Mouse (Mus musculus): ENCODE measurements around the gene Srrd. TPM values are rescaled to one million over a fixed set of nuclear protein-coding genes. Genes with fewer than 3 reads are reported as not detected.

Gene Srrd
- polyA plus RNA-seq, 1 experiment from 2014 or later = 51.5 TPM

- WGBS = 72% methylated on average over 11 of the region's 13 CpGs
- Histone ChIP-seq H3K4me1 (no peaks in the 10 kb centered on the region), H3K36me3 (peaks cover 66% of the 10 kb centered on the region), H3K4me3 (no peak within 1 kb of the TSS), H3K4me2 (replicated peaks) (no peak within 1 kb of the TSS), H3K9me3 (no peaks in the 10 kb centered on the region), H3K27me3 (no peaks in the 10 kb centered on the region), H3K9ac (no peak within 1 kb of the TSS), H3K27ac (no peak within 1 kb of the TSS)
- peak; percentile 64; the same call in 1 of the 2 replicates for ATAC-seq (ENCODE audit: low FRiP score, low read depth)
These were observed 13.1 kb upstream of the Srrd start, which contains the start of gene Gm6583 for GRCm38 (mm10) chr5:112355910-112356309. Gene Gm6583 (minus strand): TSS chr5:112356033.

DNA sequence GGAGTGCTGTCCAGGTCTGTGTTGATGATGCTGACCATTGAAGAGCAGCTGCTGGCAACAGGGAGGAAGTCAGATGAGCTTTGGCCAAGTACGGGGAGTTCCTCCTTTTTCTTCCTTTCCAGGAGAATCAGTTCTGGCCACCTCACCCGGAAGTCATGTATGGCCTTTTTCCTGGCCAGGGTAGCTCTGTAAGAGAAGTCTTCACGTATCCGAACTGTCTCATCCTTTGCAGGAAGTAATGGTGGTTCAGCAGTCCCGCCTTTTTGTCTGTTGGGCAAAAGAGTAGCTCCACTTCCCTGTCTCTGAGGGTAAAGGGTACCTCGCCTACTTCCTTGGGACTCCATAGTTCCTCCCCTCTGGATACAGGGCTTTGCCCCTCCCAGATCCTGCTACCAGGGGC lies 12.7 kb upstream of the Srrd start:
- 88% methylated on average over 6 of the region's 6 CpGs for WGBS
- Histone ChIP-seq H3K27ac (no peak overlapping the region), H3K9ac (no peak overlapping the region), H3K4me2 (replicated peaks) (no peak overlapping the region), H3K4me1 (no peaks in the 10 kb centered on the region), H3K36me3 (peaks cover 70% of the 10 kb centered on the region), H3K9me3 (no peaks in the 10 kb centered on the region), H3K27me3 (no peaks in the 10 kb centered on the region), H3K4me3 (no peak overlapping the region)
- no peak for ATAC-seq (ENCODE audit: low FRiP score, low read depth)

GRCm38 (mm10) chr5:112349169-112349568 lies 6.3 kb upstream of the Srrd start:
- whole genome bisulfite sequencing = 92% methylated on average over 8 of the region's 8 CpGs
- Histone ChIP-seq H3K4me1 (peaks cover 16% of the 10 kb centered on the region; the same call in 1 of the 2 replicates), H3K4me3 (no peak overlapping the region), H3K27ac (no peak overlapping the region), H3K27me3 (no peaks in the 10 kb centered on the region), H3K9me3 (no peaks in the 10 kb centered on the region), H3K36me3 (peaks cover 78% of the 10 kb centered on the region), H3K4me2 (replicated peaks) (no peak overlapping the region), H3K9ac (no peak overlapping the region)
- no peak for ATAC-seq (ENCODE audit: low FRiP score, low read depth)

- Histone ChIP-seq H3K27ac (no peak overlapping the region), H3K9me3 (no peaks in the 10 kb centered on the region), H3K9ac (peak overlapping the region; percentile 31; the same call in 1 of the 2 replicates), H3K36me3 (peaks cover 54% of the 10 kb centered on the region), H3K4me2 (replicated peaks) (no peak overlapping the region), H3K4me3 (no peak overlapping the region), H3K27me3 (no peaks in the 10 kb centered on the region), H3K4me1 (peaks cover 36% of the 10 kb centered on the region)
- no peak for ATAC-seq (ENCODE audit: low FRiP score, low read depth)
- 81% methylated on average over 16 of the region's 16 CpGs for WGBS
These were observed 3.5 kb upstream of the Srrd start for GRCm38 (mm10) chr5:112346211-112346965.

DNA sequence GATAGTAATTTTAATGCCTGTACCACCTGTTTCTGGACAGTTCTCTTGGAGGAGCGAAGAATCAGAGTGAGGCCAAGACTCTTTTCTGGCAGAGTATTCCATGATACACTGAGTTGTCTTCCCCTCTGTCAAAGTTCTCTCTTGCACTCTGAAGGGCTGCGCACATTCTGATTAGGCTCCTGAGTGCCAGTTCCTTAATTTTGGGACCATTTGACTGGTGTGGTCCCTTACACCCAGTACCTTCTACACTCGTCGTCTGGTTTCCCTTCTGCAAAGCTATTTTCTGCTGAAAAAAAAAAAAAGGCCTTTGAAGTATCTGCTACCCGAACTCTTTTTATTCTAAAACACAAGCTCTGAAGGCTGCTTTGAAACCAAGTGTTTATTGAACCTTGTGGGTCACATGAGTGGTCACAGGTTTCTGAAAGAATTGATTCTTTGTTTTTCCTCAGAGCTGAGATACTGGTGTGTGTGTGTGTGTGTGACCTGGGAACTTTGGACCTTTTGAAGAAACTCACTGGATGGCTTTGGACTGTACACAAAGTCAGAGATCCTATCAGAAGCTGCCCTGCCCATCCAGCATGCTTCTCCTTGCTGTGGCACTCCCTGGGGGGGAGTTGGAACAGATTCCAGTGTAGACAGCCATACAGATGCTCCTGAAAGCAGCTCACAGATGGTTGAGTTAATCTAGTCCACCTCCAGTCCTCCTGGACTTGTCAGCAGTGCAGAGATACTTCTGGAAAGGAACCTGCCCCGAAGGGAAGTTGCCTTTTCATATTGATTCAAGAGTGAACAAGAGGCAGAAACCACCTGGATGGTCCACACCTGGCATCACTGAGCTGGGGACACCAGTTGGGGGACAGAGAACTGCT lies 1.5 kb upstream of the Srrd start:
- 0 out of 2 replicates have a peak overlapping the region, but pooled peaks have one; percentile 86 for H3K9ac ChIP-seq
- WGBS = 84% methylated on average over 6 of the region's 6 CpGs
- H3K4me3 ChIP-seq = peak overlapping the region; percentile 97
- H3K4me1 ChIP-seq = peaks cover 37% of the 10 kb centered on the region
- no peaks in the 10 kb centered on the region for H3K9me3 ChIP-seq
- H3K27me3 ChIP-seq = no peaks in the 10 kb centered on the region
- peaks cover 43% of the 10 kb centered on the region for H3K36me3 ChIP-seq
- peak overlapping the region; percentile 84 for H3K4me2 ChIP-seq (replicated peaks)
- ATAC-seq (ENCODE audit: low FRiP score, low read depth) = no peak
- H3K27ac ChIP-seq = no peak overlapping the region

DNA sequence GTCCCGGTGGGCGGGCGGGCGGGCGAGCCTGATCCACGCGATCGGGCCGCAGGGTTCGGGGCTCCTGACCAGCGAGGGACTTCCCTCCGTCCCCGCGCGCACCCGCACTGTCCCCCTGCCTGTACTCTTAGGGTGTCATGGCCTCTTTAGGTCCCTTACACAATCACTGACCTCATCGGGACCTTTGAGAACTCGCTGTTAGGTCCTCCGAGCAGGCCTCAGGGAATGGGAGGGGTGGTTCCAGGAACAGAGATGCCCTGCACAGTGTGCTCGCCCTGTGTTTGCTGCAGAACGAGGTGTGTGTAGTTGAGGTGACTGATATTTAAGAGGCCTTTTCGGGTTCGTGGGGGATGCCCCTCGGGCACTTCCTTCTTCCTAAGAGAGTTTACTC lies 360 bp upstream of the Srrd start:
- Histone ChIP-seq H3K36me3 (peaks cover 40% of the 10 kb centered on the region), H3K4me1 (peaks cover 37% of the 10 kb centered on the region), H3K4me3 (peak overlapping the region; percentile 97), H3K27me3 (no peaks in the 10 kb centered on the region), H3K9me3 (no peaks in the 10 kb centered on the region), H3K27ac (no peak overlapping the region), H3K4me2 (replicated peaks) (peak overlapping the region; percentile 84), H3K9ac (peak overlapping the region; percentile 86)
- WGBS = under 1% methylated on average over 19 of the region's 24 CpGs
- peak; percentile 64 for ATAC-seq (ENCODE audit: low FRiP score, low read depth)

DNA sequence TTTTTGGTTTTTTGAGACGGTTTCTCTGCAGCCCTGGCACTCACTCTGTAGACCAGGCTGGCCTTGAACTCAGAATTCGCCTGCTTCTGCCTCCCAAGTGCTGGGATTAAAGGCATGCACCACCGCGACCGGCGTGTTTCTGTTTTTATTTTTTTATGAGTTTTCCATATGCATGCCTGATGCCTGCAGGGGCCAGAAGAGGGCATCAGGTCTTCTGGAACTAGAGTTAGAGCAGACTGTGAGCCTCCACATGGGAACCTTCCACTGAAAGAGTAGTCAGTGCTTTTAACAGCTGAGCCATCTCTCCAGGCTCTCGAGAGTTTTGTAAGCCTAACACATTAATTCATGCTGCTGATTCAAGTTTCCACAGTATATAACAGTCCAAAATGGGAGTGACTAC lies 3.6 kb downstream of the Srrd start:
- Histone ChIP-seq H3K4me1 (peaks cover 21% of the 10 kb centered on the region), H3K36me3 (peaks cover 58% of the 10 kb centered on the region), H3K4me3 (no peak overlapping the region), H3K27ac (no peak overlapping the region), H3K4me2 (replicated peaks) (no peak overlapping the region), H3K9ac (no peak overlapping the region), H3K9me3 (no peaks in the 10 kb centered on the region), H3K27me3 (no peaks in the 10 kb centered on the region)
- 57% methylated on average over 7 of the region's 7 CpGs for WGBS
- no peak for ATAC-seq (ENCODE audit: low FRiP score, low read depth)

GRCm38 (mm10) chr5:112337004-112337403 lies 5.8 kb downstream of the Srrd start:
- 94% methylated on average over 22 of the region's 22 CpGs for WGBS
- Histone ChIP-seq H3K4me1 (peaks cover 7% of the 10 kb centered on the region), H3K36me3 (peaks cover 80% of the 10 kb centered on the region)

GRCm38 (mm10) chr5:112335473-112335872 lies 7.4 kb downstream of the Srrd start:
- Histone ChIP-seq H3K4me1 (no peaks in the 10 kb centered on the region), H3K9me3 (no peaks in the 10 kb centered on the region), H3K4me2 (replicated peaks) (no peak overlapping the region), H3K36me3 (peaks cover 95% of the 10 kb centered on the region), H3K27me3 (no peaks in the 10 kb centered on the region), H3K27ac (no peak overlapping the region), H3K4me3 (no peak overlapping the region), H3K9ac (no peak overlapping the region)
- 14% methylated on average over 2 of the region's 2 CpGs for WGBS
- no peak for ATAC-seq (ENCODE audit: low FRiP score, low read depth)

More at GRCm38 (mm10) chr5:112337004-112337403, 5.8 kb downstream of the Srrd start:
- H3K4me2 ChIP-seq (replicated peaks) = no peak overlapping the region
- H3K9me3 ChIP-seq = no peaks in the 10 kb centered on the region
- H3K9ac ChIP-seq = no peak overlapping the region
- no peaks in the 10 kb centered on the region for H3K27me3 ChIP-seq
- no peak overlapping the region for H3K4me3 ChIP-seq
- H3K27ac ChIP-seq = no peak overlapping the region
- ATAC-seq (ENCODE audit: low FRiP score, low read depth) = no peak

- H3K9me3 ChIP-seq = no peaks in the 10 kb centered on the region
- WGBS = 91% methylated on average over 14 of the region's 14 CpGs
These were observed 12.9 kb downstream of the Srrd start for GRCm38 (mm10) chr5:112329805-112330564.

GRCm38 (mm10) chr5:112327854-112328253 lies 15.0 kb downstream of the Srrd start:
- 92% methylated on average over 15 of the region's 15 CpGs for WGBS
- Histone ChIP-seq H3K27ac (no peak overlapping the region), H3K4me2 (replicated peaks) (peak overlapping the region; percentile 83; the same call in 1 of the 2 replicates), H3K36me3 (peaks cover 55% of the 10 kb centered on the region), H3K4me3 (0 out of 2 replicates have a peak overlapping the region, but pooled peaks have one; percentile 95), H3K9me3 (no peaks in the 10 kb centered on the region), H3K4me1 (peaks cover 26% of the 10 kb centered on the region), H3K27me3 (no peaks in the 10 kb centered on the region), H3K9ac (no peak overlapping the region)
- ATAC-seq (ENCODE audit: low FRiP score, low read depth) = no peak

More at GRCm38 (mm10) chr5:112329805-112330564, 12.9 kb downstream of the Srrd start:
- Histone ChIP-seq H3K27ac (no peak overlapping the region), H3K27me3 (no peaks in the 10 kb centered on the region), H3K4me1 (peaks cover 20% of the 10 kb centered on the region), H3K36me3 (peaks cover 76% of the 10 kb centered on the region), H3K4me3 (no peak overlapping the region), H3K9ac (no peak overlapping the region), H3K4me2 (replicated peaks) (no peak overlapping the region)
- ATAC-seq (ENCODE audit: low FRiP score, low read depth) = no peak

Measured in limb, embryonic 13.5 days (tissue).